Mouse (Mus musculus): ENCODE data around the gene Hoxd4. TPM values are rescaled to one million over a fixed set of nuclear protein-coding genes. Genes with fewer than 3 reads are reported as not detected.
A peak's percentile ranks its signal among the peaks of the same experiment; 100 is the strongest.

The Hoxd4 gene
- total RNA-seq (2021): under 1 TPM; 0.25 to 0.26 TPM
- long read RNA-seq, experiment 1: 0 reads
- long read RNA-seq, experiment 2: 0 reads

- DNase-seq: peak in 1 of 2 experiments; percentile 50
Measured at GRCm38 (mm10) chr2:74711721-74712621, at the start of gene Hoxd4, which contains the start of gene Hoxd3. Gene Hoxd4 (plus strand): TSS chr2:74711929. Gene Hoxd3 (plus strand): TSS chr2:74711927.

DNA sequence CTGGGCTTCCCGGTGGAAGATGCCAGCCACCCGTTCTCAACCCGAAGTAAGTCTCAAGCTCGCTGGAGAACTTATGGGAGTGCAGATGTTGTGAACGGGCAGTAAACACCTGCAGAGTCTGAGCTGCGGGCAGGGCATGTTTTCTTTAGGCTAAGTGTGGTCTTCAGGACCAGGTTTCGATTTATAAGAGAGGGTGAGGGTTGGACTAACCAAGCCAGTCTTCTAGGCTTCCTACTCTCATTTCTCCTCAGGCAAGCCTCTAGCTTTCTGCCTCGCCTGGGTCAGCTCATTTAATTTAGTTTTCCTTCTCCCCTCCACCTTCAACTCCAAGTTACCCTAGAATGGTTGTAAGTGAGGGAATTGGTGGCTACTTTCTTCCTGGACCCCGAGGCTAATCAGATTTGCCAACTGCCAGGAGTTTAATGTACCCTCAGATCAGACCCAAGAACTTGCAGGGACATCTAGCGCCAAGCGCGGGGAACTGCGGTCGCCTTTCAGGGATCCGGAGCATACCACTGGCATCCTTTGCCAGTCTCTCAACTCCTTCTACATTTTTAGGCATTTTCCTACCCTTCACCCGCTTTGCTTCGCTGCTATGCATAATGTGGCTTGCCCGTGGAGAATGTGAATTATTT, 48.3 kb upstream of the Hoxd4 start:
- no peak for DNase-seq

DNA sequence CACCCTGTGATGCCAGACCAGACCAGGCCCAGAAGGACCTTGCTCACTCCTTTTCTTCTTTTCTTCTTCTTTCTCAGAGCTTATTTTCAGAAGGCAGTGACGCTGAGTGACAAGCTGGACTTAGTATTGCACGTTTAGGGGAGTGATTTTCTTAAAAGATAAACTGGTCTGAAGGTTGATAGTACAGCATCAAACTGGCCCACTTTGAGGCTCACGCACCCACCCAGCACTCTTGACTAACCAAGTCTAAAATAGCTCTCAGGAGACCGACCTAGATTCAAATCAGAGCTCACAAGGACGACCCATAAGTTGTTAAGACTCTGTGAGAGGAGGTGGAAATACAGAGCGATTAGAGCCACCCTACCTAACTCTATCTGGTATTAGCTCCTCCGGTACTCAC, 45.3 kb upstream of the Hoxd4 start:
- DNase-seq: no peak

GRCm38 (mm10) chr2:74667191-74667841, 44.4 kb upstream of the Hoxd4 start:
- no peak for DNase-seq

GRCm38 (mm10) chr2:74667842-74668357, 43.8 kb upstream of the Hoxd4 start, which contains the start of gene Hoxd13:
Gene Hoxd13 (plus strand): TSS chr2:74668310.
- no peak for DNase-seq

DNA sequence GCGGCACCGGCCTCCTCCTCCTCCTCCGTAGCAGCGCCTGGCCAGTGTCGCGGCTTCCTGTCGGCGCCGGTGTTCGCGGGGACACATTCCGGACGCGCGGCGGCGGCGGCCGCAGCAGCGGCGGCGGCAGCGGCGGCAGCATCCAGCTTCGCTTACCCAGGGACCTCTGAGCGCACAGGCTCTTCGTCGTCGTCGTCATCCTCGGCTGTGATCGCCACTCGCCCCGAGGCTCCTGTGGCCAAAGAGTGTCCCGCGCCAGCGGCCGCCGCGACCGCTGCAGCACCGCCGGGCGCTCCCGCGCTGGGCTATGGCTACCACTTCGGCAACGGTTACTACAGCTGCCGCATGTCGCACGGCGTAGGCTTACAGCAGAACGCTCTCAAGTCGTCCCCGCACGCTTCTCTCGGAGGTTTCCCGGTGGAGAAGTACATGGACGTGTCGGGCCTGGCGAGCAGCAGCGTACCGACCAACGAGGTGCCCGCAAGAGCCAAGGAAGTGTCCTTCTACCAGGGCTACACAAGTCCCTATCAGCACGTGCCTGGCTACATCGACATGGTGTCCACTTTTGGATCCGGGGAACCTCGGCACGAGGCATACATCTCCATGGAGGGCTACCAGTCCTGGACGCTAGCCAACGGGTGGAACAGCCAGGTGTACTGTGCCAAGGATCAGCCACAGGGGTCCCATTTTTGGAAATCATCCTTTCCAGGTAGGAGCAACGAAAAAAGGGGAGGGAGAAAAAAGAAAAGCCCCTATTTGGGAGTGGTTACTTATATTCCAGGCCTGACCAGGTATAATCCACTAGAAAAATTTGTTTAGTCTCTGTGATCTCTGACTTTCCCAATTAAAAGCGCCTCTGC, 43.1 kb upstream of the Hoxd4 start:
- DNase-seq: no peak

DNA sequence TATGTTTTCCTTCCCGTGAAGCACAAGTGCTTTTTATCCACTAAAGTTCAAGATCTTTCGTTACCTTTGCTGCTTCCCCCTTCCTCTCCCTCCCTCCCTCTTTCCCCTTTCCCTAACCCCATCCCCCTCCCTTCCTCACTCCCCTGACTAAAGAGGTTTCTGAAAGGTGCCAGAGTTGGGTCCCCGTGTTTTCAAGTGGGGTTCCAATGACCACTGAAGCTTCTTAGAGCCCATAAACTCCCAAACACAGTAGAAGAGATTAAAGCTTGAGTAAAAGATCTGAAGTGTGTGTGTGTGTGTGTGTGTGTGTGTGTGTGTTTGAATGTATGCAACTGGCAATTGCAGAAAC, 42.5 kb upstream of the Hoxd4 start:
- DNase-seq: no peak

DNA sequence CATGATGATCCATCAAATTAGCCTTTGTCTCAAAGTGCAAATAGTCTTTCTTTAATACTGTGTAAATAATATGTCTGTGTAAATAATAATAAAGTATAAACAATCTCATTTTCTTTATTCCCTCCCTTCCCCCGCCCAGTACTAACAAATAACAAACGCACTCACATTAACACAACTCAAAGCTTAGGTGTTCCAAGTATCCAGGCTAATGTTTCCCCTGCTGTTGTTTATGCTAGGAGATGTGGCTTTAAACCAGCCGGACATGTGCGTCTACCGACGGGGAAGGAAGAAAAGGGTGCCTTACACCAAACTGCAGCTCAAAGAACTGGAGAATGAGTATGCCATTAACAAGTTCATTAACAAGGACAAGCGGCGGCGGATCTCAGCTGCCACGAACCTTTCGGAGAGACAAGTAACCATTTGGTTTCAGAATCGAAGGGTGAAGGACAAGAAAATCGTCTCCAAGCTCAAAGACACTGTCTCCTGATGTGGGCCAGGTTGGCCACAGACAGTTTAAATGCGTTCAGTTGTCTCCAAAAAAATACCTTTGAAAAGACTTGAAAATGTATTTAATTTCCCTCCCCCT, 42.0 kb upstream of the Hoxd4 start:
- DNase-seq: no peak

- no peak for DNase-seq
Measured at GRCm38 (mm10) chr2:74670632-74671188, 41.0 kb upstream of the Hoxd4 start.

DNA sequence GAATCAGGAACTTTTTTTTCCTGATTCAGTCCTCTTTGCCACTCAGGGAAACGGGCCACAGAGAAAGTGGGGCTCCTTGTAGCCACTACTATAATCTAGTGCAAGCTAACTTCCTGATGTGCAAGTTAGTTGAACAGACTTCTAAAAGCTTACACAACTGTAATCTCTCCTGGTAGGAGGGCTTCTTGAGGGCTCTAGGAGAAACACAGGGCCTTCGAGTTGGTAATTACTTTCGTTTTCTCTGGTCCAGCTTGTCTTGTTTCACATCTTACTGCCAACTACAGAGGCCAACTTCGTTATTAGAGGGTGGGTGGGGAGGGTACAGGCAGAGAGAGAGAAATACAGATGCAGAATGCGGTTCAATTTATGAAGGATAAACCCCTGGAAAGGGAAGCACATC, 39.9 kb upstream of the Hoxd4 start:
- no peak for DNase-seq

DNA sequence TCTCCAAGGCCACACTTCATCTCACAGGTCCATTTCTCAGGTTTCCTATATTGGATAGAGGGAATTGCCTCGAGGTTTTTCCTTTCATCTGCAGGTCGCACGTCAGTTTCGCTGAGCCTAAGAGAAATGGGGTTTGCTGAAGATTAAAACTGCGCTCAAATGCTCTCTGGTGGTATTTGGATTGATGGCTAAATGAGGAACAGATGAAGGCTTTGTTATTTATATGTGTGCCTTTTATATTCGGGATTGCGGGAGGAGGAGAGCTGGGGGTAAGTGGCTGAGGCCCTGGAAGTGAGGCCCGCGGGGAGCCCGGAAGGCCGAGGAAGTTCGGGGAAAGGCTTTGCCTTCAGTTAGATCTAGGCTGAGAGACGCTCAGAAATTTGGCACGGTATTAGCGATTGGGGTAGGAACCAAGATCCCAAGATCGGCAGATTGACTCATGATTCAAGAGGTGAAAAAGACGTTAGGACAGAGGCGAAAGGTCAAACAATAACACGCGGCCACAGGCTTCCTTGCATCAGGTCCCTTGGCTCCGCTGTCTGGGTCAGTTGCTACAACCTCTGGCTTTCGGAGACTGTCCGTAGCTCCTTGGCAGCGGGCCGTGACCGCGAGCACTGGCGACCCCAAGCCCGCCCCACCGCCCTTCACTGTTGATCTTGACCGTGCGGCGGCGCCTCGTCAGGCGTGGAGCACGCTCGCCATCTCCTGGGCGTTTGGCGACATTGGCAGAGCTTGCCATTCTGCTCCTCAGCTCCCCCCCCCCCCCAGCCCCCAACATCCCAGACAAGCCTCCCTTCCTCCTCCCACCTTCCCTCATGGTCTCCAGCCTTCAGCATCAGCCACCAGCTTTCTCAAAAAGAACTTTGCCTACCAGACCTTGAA, 39.0 kb upstream of the Hoxd4 start:
- DNase-seq: no peak

DNA sequence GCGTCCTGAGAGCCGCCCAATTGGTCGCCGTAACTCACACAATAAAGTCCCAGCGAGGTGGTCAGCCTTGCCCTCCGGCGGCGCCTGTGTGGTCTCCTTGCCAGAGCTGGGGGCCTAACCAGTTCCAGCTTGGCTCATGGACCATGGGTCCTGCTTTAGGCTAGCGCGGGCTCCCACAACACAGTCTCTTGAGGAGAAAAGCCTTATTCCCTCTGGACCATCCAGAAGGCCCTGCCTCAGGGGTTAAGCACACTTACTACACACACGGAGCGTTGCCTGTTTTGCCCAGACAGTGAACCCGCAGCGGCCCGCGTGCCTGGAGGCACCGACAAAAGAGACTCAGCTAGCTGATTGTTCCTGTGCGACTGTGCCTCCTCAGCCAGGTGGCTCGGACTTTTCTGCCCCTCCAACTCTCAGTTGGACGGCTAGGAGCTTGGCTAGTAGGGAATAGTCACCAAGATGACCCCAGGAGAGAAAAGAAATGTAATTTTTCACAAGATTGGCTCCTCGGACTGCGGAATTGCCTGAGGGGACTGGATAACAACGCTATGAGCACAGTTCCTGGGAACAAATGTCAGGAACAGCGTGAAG, 37.8 kb upstream of the Hoxd4 start:
- DNase-seq: no peak

GRCm38 (mm10) chr2:74674881-74675665, 36.7 kb upstream of the Hoxd4 start, which contains the start of gene Hoxd12:
Gene Hoxd12 (plus strand): TSS chr2:74675013.
- DNase-seq: no peak

DNA sequence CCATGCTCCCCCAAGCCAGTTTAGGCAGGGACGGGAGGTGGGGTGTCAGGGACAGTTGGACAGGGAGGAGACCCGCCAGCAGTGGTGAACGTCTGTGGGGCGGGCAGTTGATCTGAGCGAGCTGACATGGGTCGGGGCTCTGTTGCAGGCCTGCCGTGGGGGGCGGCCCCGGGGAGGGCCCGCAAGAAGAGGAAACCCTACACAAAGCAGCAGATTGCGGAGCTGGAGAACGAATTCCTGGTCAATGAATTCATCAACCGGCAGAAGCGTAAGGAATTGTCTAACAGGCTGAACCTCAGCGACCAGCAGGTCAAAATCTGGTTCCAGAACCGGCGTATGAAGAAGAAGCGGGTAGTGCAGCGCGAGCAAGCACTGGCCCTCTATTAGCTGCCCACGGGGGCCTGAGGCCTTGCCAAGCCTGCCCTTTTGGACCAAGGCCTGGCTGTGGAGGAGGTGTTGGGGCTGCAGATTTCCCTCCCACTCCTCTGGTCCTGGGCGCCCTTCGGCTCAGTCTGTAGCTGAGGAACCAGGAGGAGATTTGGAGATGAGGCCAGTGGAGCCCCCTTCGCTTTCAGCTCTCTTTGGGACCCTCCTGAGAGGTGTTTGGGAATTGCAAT, 36.0 kb upstream of the Hoxd4 start:
- no peak for DNase-seq

GRCm38 (mm10) chr2:74676376-74677052, 35.2 kb upstream of the Hoxd4 start:
- DNase-seq: no peak

DNA sequence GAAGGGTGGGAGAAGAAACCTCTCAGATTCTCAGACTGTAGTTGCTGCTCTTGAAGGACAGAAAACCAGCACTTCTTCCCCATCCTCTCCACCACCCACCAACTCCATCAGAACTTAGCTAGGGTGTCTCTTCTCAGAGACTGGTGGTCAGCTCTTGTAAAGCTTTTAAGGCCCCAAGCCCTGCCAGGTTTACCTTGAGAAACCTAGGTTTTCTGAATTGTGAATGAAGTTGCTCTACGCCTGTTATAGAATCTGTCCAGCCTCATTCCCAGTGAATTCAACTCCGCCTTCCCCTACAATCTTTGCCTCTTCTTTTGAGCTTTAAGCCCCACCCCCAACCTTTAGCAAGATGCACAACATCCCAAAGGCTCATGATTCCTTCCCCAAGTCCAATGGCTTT, 34.6 kb upstream of the Hoxd4 start:
- DNase-seq: no peak

- no peak for DNase-seq
Measured at GRCm38 (mm10) chr2:74678891-74679595, 32.7 kb upstream of the Hoxd4 start, which contains the start of gene Hoxd11. Gene Hoxd11 (plus strand): TSS chr2:74679557.
